Mouse (Mus musculus): ENCODE results near the gene Vgll4. TPM values are rescaled to one million over a fixed set of nuclear protein-coding genes. Genes with fewer than 3 reads are reported as not detected.
"Not testable (repeated sequence)": the region's sequence is repeated elsewhere in the genome, so short reads cannot be mapped to it uniquely, and the experiment has no call there.

The Vgll4 gene
- polyA plus RNA-seq, 1 experiment from 2014 or later: 74.3 TPM

- H3K9ac ChIP-seq: no peak overlapping the region
- no peak overlapping the region for H3K4me2 ChIP-seq
- no peak overlapping the region for H3K27ac ChIP-seq (ENCODE audit: poor library complexity, severe bottlenecking)
- no peak for ATAC-seq (ENCODE audit: insufficient number of reproducible peaks, low FRiP score)
- no peak overlapping the region for H3K4me3 ChIP-seq
- WGBS: 81% methylated on average over 5 of the region's 5 CpGs
- H3K4me1 ChIP-seq (replicated peaks): peaks cover 22% of the 10 kb centered on the region
- H3K9me3 ChIP-seq (replicated peaks): peaks cover 5% of the 10 kb centered on the region; the same call in 1 of the 2 replicates
- no peaks in the 10 kb centered on the region for H3K36me3 ChIP-seq
- no peaks in the 10 kb centered on the region for H3K27me3 ChIP-seq (replicated peaks)
These were observed 42.4 kb downstream of the Vgll4 start for GRCm38 (mm10) chr6:114927400-114927799.

GRCm38 (mm10) chr6:114926369-114927157 lies 43.2 kb downstream of the Vgll4 start:
- Histone ChIP-seq H3K4me2 (no peak overlapping the region), H3K27me3 (replicated peaks) (no peaks in the 10 kb centered on the region), H3K4me1 (replicated peaks) (peaks cover 21% of the 10 kb centered on the region), H3K36me3 (no peaks in the 10 kb centered on the region), H3K9ac (no peak overlapping the region), H3K4me3 (no peak overlapping the region), H3K9me3 (replicated peaks) (peaks cover 5% of the 10 kb centered on the region; the same call in 1 of the 2 replicates), H3K27ac (ENCODE audit: poor library complexity, severe bottlenecking) (no peak overlapping the region)
- ATAC-seq (ENCODE audit: insufficient number of reproducible peaks, low FRiP score): no peak
- WGBS: 29% methylated on average over 6 of the region's 6 CpGs

GRCm38 (mm10) chr6:114925196-114925595 lies 44.6 kb downstream of the Vgll4 start:
- H3K9me3 ChIP-seq (replicated peaks): peaks cover 5% of the 10 kb centered on the region; the same call in 1 of the 2 replicates
- no peak overlapping the region for H3K4me3 ChIP-seq
- H3K4me2 ChIP-seq: no peak overlapping the region
- ATAC-seq (ENCODE audit: insufficient number of reproducible peaks, low FRiP score): no peak
- H3K27ac ChIP-seq (ENCODE audit: poor library complexity, severe bottlenecking): no peak overlapping the region
- H3K9ac ChIP-seq: no peak overlapping the region
- WGBS: 89% methylated on average over 4 of the region's 4 CpGs
- H3K4me1 ChIP-seq (replicated peaks): peaks cover 11% of the 10 kb centered on the region
- no peaks in the 10 kb centered on the region for H3K36me3 ChIP-seq
- no peaks in the 10 kb centered on the region for H3K27me3 ChIP-seq (replicated peaks)

GRCm38 (mm10) chr6:114922355-114923096 lies 47.3 kb downstream of the Vgll4 start:
- H3K4me2 ChIP-seq; H3K27ac ChIP-seq (ENCODE audit: poor library complexity, severe bottlenecking): not testable (repeated sequence)
- WGBS: 66% methylated on average over 7 of the region's 7 CpGs

DNA sequence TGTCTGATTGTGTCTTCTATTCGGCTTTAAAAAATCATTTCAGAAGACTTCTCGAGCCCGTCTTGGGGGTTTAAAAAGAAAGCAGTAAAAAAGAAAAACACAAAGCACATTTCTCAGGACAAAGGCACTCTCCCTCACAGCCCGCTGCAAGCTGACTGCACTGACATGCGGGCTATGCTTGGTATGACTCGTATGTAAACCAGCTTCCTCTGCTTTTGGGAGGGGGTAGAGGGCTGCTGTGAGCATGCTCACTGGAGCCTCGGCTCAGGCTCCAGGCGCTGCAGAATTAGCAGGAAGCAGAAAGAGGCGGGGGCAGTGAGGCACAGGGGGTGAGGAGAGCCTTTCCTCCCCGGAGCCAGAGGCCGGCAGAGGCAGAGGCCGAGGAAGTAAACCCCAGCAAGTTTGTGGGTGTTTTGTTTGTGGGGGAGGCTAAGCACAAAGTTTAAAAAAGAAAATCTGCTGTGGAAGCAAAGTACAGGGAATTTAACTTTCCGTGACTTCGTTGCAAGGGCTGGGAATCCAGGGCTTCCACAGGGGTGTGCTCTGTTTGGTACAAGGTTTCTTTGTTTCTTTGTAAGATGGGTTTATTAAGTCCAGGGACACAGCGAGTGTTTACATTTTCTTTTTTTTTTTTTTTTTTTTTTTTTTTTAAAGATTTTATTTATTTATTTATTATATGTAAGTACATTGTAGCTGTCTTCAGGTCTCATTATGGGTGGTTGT lies 48.0 kb downstream of the Vgll4 start:
- Histone ChIP-seq H3K9ac (peak overlapping the region; percentile 92), H3K4me3 (peak overlapping the region; percentile 82), H3K36me3 (peaks cover 8% of the 10 kb centered on the region; the same call in 1 of the 2 replicates), H3K27ac (ENCODE audit: poor library complexity, severe bottlenecking) (peak overlapping the region; percentile 92), H3K27me3 (replicated peaks) (no peaks in the 10 kb centered on the region), H3K4me2 (peak overlapping the region; percentile 77), H3K9me3 (replicated peaks) (peaks cover under 1% of the 10 kb centered on the region; the same call in 1 of the 2 replicates), H3K4me1 (replicated peaks) (peaks cover 30% of the 10 kb centered on the region)
- peak; percentile 91 for ATAC-seq (ENCODE audit: insufficient number of reproducible peaks, low FRiP score)
- 5% methylated on average over 15 of the region's 15 CpGs for WGBS

More at GRCm38 (mm10) chr6:114922355-114923096, 47.3 kb downstream of the Vgll4 start:
- not testable (repeated sequence) for H3K9ac ChIP-seq; H3K36me3 ChIP-seq; H3K4me3 ChIP-seq; ATAC-seq (ENCODE audit: insufficient number of reproducible peaks, low FRiP score); H3K27me3 ChIP-seq (replicated peaks); H3K9me3 ChIP-seq (replicated peaks)
- H3K4me1 ChIP-seq (replicated peaks): peaks cover 22% of the 10 kb centered on the region

DNA sequence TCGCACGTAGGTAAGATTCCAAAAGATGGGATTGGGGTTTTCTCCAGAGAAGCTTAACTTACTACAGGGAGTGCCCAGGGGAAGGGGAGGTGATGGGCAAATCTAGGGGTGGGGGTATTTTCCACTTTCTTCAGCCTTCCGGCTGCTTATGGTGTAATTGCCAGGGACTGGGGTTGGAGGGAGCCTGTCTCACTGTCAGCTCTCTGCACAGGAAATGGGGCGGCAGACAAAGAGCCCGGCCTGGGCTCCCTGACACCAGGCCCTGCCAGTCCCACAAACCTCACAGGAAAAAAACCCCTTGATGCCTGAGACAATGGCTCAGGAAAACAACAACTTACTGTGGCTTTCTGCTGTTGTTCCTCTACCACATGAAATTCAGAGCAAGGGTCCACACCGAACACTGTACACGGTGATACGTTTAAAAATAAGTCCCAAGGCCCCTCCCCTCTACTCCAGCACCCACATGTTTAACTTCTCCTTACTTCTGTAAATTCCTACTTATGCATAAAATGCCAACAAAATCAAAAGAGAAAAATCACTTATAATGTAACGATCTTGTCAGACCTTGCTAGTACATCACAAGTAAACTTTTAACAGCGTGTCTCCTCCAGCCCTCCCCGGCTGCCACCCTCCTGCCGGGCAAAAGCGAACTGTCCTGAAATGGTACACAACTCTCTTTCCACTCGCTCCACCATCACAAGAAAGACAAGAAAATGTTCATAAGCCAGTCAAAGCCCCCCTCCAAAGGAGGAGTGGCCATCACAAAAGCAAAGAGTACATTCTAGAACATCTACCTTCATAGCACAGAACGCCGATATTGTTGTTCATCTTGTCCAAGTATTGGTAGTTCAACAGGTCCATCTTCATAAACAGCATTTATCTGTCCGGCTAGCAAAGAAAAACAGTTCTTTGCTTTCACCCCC lies 49.0 kb downstream of the Vgll4 start:
- peak overlapping the region; percentile 92 for H3K9ac ChIP-seq
- WGBS: 2% methylated on average over 17 of the region's 17 CpGs
- peak overlapping the region; percentile 77 for H3K4me2 ChIP-seq
- peak overlapping the region; percentile 82 for H3K4me3 ChIP-seq
- H3K4me1 ChIP-seq (replicated peaks): peaks cover 39% of the 10 kb centered on the region
- peak; percentile 68; the same call in 1 of the 2 replicates for ATAC-seq (ENCODE audit: insufficient number of reproducible peaks, low FRiP score)
- H3K36me3 ChIP-seq: peaks cover 8% of the 10 kb centered on the region; the same call in 1 of the 2 replicates
- no peaks in the 10 kb centered on the region for H3K9me3 ChIP-seq (replicated peaks)
- peak overlapping the region; percentile 92 for H3K27ac ChIP-seq (ENCODE audit: poor library complexity, severe bottlenecking)
- no peaks in the 10 kb centered on the region for H3K27me3 ChIP-seq (replicated peaks)

DNA sequence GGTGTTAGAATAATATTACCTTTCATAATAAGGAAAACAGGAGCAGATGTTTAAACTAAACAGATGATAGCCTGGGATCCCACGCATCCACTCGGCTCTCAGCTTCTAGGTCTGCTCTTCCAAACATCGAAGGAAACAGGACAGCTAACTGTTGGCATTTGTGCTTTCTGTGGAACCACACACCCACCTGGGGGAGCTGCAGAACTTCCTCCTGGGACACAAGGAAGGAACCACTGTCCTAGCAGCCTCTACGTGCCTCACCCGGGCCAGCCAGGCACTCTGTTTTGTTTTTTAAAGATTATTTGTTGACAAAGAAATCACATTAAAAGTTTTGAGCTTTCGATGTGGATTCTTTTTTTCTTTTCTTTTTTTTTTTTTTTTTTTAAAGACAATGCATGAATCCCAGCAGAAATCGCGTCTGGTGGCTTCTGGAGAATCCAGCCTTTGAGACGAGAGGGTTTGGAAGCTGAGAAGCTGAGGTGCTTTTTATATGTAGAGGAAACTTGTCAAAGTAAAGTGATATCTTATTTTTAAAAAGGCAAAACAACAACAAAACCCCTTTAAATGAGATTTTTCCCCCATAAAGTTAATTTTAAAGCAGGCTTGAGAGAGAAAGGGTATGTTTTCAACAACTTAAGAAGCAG lies 50.0 kb downstream of the Vgll4 start:
- Histone ChIP-seq H3K4me1 (replicated peaks) (peaks cover 49% of the 10 kb centered on the region), H3K9ac (peak overlapping the region; percentile 92), H3K4me3 (peak overlapping the region; percentile 82), H3K27ac (ENCODE audit: poor library complexity, severe bottlenecking) (peak overlapping the region; percentile 92), H3K4me2 (peak overlapping the region; percentile 77), H3K9me3 (replicated peaks) (no peaks in the 10 kb centered on the region), H3K27me3 (replicated peaks) (no peaks in the 10 kb centered on the region), H3K36me3 (peaks cover 8% of the 10 kb centered on the region; the same call in 1 of the 2 replicates)
- 18% methylated on average over 9 of the region's 9 CpGs for WGBS
- ATAC-seq (ENCODE audit: insufficient number of reproducible peaks, low FRiP score): no peak

- ATAC-seq (ENCODE audit: insufficient number of reproducible peaks, low FRiP score): no peak
- peak overlapping the region; percentile 77 for H3K4me2 ChIP-seq
- H3K4me1 ChIP-seq (replicated peaks): peaks cover 57% of the 10 kb centered on the region
- no peaks in the 10 kb centered on the region for H3K27me3 ChIP-seq (replicated peaks)
- H3K9ac ChIP-seq: peak overlapping the region; percentile 92
- H3K27ac ChIP-seq (ENCODE audit: poor library complexity, severe bottlenecking): peak overlapping the region; percentile 61
- peak overlapping the region; percentile 82 for H3K4me3 ChIP-seq
- WGBS: 82% methylated on average over 9 of the region's 9 CpGs
- H3K9me3 ChIP-seq (replicated peaks): no peaks in the 10 kb centered on the region
- H3K36me3 ChIP-seq: peaks cover 8% of the 10 kb centered on the region; the same call in 1 of the 2 replicates
These were observed 50.8 kb downstream of the Vgll4 start for GRCm38 (mm10) chr6:114918994-114919393.

DNA sequence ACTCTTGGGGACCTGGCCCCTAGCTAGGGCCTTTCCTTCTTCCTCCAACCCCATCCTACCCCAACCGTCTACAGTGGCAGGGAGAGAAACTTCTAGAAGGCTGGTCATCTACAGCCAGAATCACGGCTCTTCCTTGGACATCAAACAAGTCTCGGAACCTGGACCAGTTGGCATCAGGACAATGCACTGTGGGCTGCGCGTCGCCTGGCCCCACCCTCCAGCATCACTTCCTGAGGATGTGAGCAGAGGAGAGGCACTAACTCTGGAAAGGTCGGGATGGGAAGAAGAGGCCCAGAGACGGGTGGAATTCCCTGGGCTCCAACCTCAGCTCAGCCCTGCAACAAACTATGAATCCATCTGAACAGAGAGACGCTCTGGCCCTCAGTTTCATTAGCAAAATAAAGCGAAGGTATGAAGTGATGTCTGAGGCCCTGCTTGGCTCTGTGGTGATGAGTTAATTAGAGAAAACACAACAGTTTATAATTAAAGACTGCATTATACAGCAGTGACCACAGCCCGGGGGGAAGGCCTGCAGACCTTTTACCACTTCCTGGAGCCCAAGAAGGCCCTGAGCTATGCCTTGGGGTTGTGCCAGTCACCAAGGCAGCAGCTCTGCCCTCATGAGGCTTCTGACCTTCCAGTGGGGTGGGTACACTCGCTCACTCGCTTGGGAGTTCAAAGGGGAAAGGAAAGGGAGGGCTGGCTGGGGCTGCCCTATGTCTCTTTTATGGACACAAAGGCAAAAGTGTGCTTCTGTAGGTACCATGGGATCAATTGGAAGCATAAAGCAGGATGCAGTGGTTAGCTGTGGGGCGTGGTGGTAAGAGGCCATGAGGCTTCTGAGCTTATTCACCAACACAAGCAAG lies 51.8 kb downstream of the Vgll4 start:
- Histone ChIP-seq H3K4me1 (replicated peaks) (peaks cover 67% of the 10 kb centered on the region), H3K4me2 (peak overlapping the region; percentile 77), H3K27me3 (replicated peaks) (no peaks in the 10 kb centered on the region), H3K9ac (peak overlapping the region; percentile 92), H3K4me3 (peak overlapping the region; percentile 82), H3K27ac (ENCODE audit: poor library complexity, severe bottlenecking) (peak overlapping the region; percentile 61), H3K36me3 (peaks cover 8% of the 10 kb centered on the region; the same call in 1 of the 2 replicates), H3K9me3 (replicated peaks) (no peaks in the 10 kb centered on the region)
- ATAC-seq (ENCODE audit: insufficient number of reproducible peaks, low FRiP score): no peak
- 62% methylated on average over 14 of the region's 14 CpGs for WGBS

All from heart, embryonic 12.5 days (tissue).